Mouse (Mus musculus): ENCODE results near the gene Mgat5.

Gene Mgat5

DNA sequence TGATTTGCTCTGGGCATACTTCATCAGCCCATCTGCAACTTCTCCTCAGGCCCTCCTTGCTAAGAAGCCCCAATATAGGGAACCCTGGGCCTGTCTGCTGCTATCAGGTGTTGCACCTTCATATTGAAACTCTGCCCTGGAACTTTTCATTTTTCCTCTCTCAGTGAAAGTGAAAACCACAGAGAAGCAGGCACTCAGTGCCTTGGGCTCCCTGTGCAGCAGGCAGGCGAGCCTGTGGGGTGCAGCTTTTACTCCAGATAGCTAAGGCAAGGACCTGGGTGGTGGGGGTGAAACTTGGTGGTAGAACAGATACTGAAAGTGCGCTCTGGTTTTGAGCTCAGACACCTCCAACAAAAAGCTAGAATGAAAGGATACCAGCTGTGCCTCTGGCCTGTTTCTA lies 100.8 kb downstream of the Mgat5 start:
- no peak for DNase-seq (ENCODE audit: low read depth, low spot score)

- peak; percentile 49 for DNase-seq (ENCODE audit: low read depth, low spot score)
Observed at GRCm38 (mm10) chr1:127306024-127306771, 101.4 kb downstream of the Mgat5 start.

GRCm38 (mm10) chr1:127307361-127307760 lies 102.5 kb downstream of the Mgat5 start:
- DNase-seq (ENCODE audit: low read depth, low spot score): no peak

GRCm38 (mm10) chr1:127308207-127308725 lies 103.5 kb downstream of the Mgat5 start:
- no peak for DNase-seq (ENCODE audit: low read depth, low spot score)

DNA sequence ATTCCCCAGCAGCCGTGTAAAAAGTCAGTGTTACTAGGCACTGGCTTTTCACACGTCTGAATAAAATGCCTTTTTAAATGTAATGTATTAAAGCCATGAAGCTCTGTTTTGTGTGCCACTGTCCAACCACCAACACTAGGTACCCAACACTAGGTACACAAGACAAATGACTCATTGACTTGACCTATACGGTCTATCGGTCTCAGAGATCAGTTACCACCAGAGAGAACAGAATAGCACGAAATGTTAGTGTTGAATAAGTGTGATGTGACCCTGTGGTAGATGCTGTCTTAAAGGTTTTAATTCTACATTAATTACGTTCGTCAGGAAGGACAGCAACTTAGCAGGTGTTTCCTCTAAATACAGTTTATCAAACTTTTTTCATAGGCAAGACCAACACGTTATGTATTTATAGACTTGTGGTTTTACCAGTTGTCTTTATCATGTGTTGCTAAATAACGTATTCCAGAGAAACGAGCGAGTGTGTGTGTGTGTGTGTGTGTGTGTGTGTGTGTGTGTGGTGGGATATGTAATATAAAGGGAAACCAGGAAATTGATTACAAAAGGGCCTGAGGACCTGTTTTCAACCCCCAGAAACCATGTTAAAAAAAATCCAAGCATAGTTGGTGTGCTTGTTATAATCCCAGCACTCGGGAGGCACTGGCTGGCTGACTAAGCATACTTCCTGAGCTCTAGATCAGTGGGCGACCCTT lies 104.3 kb downstream of the Mgat5 start:
- DNase-seq (ENCODE audit: low read depth, low spot score): no peak

DNA sequence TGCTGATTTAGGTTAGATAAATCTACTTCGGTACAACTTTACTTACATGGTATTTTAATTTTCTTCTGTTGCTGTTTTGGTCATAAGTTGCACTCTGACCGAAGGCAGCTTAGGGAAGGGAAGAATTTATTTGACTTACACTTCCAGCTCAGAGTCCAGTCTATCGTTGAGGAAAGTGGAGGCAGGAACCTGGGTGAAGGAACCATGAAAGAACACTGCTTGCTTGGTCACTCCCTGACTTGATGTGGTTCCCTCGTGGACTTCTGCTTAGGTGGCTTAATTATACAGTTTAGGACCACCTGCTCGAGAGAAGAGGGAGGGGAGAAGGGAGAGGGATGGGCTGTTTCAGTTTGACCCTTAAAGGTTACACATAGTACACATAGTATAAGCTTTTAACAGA lies 105.2 kb downstream of the Mgat5 start:
- no peak for DNase-seq (ENCODE audit: low read depth, low spot score)

GRCm38 (mm10) chr1:127310703-127311102 lies 105.9 kb downstream of the Mgat5 start:
- no peak for DNase-seq (ENCODE audit: low read depth, low spot score)

- no peak for DNase-seq (ENCODE audit: low read depth, low spot score)
Observed at GRCm38 (mm10) chr1:127313652-127314350, 109.0 kb downstream of the Mgat5 start.

- no peak for DNase-seq (ENCODE audit: low read depth, low spot score)
Observed at GRCm38 (mm10) chr1:127315763-127316627, 111.2 kb downstream of the Mgat5 start.

- no peak for DNase-seq (ENCODE audit: low read depth, low spot score)
Observed at GRCm38 (mm10) chr1:127316651-127317050, 111.8 kb downstream of the Mgat5 start.

DNA sequence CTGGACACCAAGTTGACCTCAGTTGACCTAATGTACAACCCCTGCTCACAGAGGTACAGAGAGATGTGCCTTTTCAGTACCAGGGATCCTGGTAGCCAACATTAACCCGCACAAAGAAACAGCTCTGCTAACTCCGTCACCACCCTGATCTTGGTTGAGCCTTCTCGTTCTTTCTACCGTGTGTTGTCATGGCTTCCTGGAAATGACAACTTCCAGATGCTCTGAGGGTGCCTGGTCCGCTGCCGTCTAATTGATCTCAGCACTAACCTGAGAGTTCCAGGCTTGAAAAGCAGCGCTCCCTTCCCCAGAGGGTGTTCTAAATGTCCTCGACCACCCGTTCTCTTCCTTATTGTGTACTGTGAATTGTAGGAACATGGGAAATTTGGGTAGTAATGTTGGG lies 112.7 kb downstream of the Mgat5 start:
- DNase-seq (ENCODE audit: low read depth, low spot score): no peak

DNA sequence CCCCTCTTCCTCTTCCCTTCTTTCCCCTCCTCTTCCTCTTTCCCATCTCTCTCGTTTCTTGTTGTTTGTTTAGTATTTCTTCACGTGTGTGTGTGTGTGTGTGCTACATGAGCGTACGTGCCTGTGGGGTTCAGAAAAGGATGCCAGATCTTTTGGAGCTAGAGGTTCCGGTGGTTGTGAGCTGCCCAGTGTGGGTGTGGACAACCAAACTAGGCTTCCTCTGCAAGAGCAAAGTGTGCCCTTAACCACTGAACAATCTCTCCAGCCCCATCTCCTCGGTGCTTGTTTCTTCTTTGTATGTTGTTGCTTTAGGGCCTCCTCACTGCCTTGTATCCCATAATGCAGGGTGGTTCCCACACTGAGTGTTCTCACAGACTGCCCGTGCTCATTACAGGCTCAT lies 113.7 kb downstream of the Mgat5 start:
- no peak for DNase-seq (ENCODE audit: low read depth, low spot score)

DNA sequence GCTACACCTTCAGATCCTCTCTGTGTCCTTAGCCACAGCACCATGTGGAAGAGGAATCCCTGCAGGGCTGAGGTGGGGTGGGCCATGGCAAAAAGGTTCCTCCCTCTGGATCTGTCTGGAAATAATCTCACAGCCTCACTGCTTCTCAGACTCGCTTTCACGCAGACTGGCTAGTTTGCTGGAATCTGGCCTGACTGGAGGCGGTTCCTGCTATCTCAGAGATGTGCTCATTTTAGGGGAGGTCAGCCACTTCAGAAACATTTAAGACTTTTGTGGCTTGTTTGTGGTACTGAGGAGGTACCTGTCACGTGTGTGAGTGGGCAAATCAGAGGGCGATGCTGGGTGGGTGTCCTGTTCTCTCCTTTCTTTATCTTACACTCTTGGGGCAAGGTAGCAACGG lies 115.0 kb downstream of the Mgat5 start:
- no peak for DNase-seq (ENCODE audit: low read depth, low spot score)

GRCm38 (mm10) chr1:127320956-127321355 lies 116.1 kb downstream of the Mgat5 start:
- DNase-seq (ENCODE audit: low read depth, low spot score): no peak

DNA sequence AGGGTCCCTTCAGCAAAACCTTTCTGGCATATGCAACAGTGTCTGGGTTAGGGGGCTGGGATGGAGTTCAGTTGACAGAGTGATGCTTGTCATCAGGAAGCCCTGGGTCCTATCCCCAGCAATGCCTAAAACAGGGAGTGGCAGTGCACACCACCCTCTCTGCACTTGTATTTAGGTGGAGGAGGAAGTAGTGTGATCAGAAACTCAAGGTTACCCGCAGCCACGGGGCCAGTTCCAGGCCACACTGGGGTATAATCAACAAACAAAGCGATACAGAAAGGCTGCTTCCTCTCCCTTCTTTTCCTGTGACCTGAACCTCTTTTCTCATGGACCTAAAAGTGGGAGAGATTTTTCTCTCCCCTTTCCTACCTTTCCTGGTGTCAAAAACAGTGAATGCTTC lies 116.8 kb downstream of the Mgat5 start:
- no peak for DNase-seq (ENCODE audit: low read depth, low spot score)

DNA sequence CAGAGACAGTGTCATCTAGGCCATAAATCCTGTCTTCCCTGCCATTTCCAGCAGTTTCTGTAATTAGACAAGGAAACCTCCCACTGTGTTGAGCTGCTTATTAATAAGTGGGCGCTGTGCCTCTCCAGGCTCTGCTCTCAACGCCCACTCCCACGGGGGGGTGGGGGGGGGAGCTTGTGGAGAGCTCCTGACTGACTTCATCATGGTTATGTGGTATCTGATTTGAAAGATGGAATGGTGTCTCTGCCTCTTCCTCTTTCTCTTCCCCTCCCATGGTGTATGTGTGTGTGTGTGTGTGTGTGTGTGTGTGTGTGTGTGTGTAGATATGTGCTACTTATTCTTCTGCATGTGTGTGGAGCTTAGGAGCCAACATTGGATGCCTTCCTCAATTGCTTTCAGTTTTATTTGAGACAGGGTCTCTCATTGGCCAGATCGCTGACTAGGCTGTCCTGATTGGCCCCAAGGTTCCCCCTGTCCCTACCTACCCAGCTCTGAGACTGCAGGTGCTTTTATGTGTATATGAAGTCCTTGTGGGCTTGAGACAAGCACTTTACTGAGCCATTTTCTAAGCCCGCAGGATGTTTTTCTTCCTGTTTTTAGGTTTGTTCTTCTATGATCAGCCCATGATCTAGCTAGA lies 117.5 kb downstream of the Mgat5 start:
- no peak for DNase-seq (ENCODE audit: low read depth, low spot score)

GRCm38 (mm10) chr1:127325601-127326198 lies 120.9 kb downstream of the Mgat5 start:
- no peak for DNase-seq (ENCODE audit: low read depth, low spot score)

DNA sequence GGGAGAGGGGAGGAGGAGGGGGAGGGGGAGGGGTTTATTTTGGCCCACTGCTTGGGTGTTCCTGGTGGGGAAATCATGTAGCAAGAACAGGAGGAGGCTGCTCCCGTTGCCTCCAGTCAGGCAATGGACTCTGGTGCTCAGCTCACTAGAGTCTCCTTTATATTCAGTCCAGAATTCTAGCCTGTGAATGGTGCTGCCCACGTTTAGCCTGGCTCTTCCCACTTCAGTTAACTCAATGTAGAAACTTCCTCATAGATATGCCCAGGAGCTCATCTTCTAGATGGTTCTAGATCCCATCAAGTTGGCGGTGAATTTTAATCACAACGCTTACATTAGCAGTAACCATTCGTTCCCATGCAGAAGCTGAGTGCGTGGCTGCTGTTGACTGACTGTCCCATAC lies 123.0 kb downstream of the Mgat5 start:
- DNase-seq (ENCODE audit: low read depth, low spot score): no peak

DNA sequence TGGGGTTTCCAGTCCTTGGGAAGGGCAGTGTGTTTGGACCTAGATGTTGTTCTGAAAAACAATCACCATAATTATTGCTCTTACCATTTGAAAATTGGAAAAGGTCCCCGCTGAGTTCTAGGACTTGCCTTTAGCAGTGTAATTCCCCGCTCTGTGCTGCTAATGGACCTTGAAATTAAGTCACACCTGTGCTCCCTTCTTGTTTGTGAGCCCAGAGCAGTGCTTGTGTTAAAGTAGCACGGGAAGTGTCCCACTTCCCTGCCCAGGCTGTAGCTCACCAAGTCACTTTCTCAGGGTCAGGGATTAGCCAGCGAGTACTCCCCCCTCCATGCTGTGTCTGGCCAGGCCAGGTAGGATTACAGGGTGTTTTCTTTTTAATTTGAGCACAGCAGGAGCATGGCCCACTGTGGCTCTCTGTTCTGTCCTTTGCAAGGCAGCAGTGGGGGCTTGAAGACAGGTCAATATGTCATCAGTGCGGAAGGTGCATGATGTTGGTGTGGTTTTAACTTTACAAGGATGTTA lies 123.6 kb downstream of the Mgat5 start:
- no peak for DNase-seq (ENCODE audit: low read depth, low spot score)

- DNase-seq (ENCODE audit: low read depth, low spot score): no peak
Observed at GRCm38 (mm10) chr1:127329810-127330209, 125.0 kb downstream of the Mgat5 start.

All from 3T3-L1 (cell line).